Mouse (Mus musculus): ENCODE measurements around the gene Ap1g1. TPM values are rescaled to one million over a fixed set of nuclear protein-coding genes. Genes with fewer than 3 reads are reported as not detected.
"Not testable (repeated sequence)": the region's sequence is repeated elsewhere in the genome, so short reads cannot be mapped to it uniquely, and the experiment has no call there.

The Ap1g1 gene
- polyA plus RNA-seq, 1 experiment from 2014 or later = 51.4 TPM

GRCm38 (mm10) chr8:109755554-109755953 lies 22.8 kb upstream of the Ap1g1 start:
- H3K4me2 ChIP-seq; H3K27me3 ChIP-seq; ATAC-seq (ENCODE audit: low FRiP score); H3K9me3 ChIP-seq; H3K27ac ChIP-seq; H3K9ac ChIP-seq; H3K36me3 ChIP-seq; H3K4me1 ChIP-seq (replicated peaks); H3K4me3 ChIP-seq: not testable (repeated sequence)
- 83% methylated on average over 4 of the region's 4 CpGs for WGBS

DNA sequence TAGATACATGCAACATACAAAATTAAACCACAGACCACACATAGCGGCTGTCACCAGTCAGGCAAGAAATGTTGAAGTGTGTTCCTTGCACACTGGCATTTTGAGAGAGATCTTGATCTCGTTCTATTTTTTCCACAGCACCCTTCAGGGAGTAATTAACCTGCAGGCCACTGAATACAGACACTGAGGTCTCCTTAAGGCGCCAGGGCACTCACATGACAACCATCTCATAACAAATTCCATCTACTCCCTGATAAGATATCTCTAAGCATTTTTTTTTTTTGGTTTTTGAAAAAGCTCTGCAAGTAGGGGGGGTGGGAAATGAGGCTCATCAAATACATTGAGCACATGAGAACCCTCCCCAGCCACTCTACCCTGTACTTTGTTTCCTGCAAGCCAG lies 21.5 kb upstream of the Ap1g1 start:
- H3K4me1 ChIP-seq (replicated peaks) = no peaks in the 10 kb centered on the region
- WGBS = 80% methylated on average over 3 of the region's 3 CpGs
- H3K9ac ChIP-seq = no peak overlapping the region
- no peaks in the 10 kb centered on the region for H3K9me3 ChIP-seq
- H3K27ac ChIP-seq = no peak overlapping the region
- H3K27me3 ChIP-seq = no peaks in the 10 kb centered on the region
- H3K4me3 ChIP-seq = no peak overlapping the region
- no peak overlapping the region for H3K4me2 ChIP-seq
- ATAC-seq (ENCODE audit: low FRiP score) = no peak
- no peaks in the 10 kb centered on the region for H3K36me3 ChIP-seq

DNA sequence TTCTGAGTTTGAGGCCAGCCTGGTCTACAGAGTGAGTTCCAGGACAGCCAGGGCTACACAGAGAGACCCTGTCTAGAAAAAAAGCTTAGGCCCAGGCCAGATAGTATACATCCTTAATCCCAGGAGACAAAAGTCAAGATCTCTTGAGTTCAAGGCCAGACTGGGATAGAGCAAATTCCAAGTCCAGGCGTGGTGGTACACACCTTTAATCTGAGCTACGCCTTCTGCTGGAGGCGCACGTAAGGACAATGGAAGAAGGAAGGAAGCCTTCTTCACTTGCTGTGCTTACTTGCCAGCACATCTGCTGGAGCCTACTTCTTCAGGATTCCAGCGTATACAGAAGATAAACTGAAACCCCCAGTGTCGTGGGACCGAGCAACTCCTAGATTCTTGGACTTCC lies 18.9 kb upstream of the Ap1g1 start:
- Histone ChIP-seq H3K27me3 (no peaks in the 10 kb centered on the region), H3K36me3 (no peaks in the 10 kb centered on the region), H3K4me3 (no peak overlapping the region), H3K4me1 (replicated peaks) (no peaks in the 10 kb centered on the region), H3K9me3 (peaks cover 7% of the 10 kb centered on the region; the same call in 1 of the 2 replicates), H3K27ac (no peak overlapping the region), H3K9ac (no peak overlapping the region), H3K4me2 (no peak overlapping the region)
- WGBS = 90% methylated on average over 7 of the region's 7 CpGs
- no peak for ATAC-seq (ENCODE audit: low FRiP score)

GRCm38 (mm10) chr8:109760221-109760620 lies 18.1 kb upstream of the Ap1g1 start:
- Histone ChIP-seq H3K4me3 (no peak overlapping the region), H3K27me3 (no peaks in the 10 kb centered on the region), H3K9ac (no peak overlapping the region), H3K4me2 (no peak overlapping the region), H3K36me3 (no peaks in the 10 kb centered on the region), H3K4me1 (replicated peaks) (no peaks in the 10 kb centered on the region), H3K27ac (no peak overlapping the region), H3K9me3 (peaks cover 7% of the 10 kb centered on the region; the same call in 1 of the 2 replicates)
- 52% methylated on average over 1 of the region's 1 CpGs for WGBS
- no peak for ATAC-seq (ENCODE audit: low FRiP score)

DNA sequence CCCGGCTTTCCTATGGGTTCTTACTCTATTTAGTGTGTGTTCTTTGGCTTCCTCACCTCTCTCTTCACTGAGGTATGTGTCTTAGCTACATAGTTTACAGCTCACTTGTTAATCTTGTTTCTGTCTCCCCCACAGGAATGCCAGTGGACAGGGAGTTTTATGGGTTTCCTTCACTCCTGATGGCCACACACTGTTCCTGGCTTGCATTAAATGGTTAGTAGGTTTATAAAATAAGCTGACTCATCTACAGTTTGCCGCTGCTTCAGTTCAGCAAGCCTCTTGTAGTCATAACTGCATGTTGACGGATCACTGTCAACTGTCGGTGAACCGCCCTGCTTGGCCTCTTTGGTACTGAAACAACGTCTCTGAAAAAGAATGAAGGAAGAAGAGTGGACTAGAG lies 14.3 kb upstream of the Ap1g1 start:
- H3K4me1 ChIP-seq (replicated peaks) = no peaks in the 10 kb centered on the region
- ATAC-seq (ENCODE audit: low FRiP score) = no peak
- H3K9me3 ChIP-seq = peaks cover 7% of the 10 kb centered on the region; the same call in 1 of the 2 replicates
- no peaks in the 10 kb centered on the region for H3K36me3 ChIP-seq
- 91% methylated on average over 6 of the region's 6 CpGs for WGBS
- H3K27ac ChIP-seq = no peak overlapping the region
- no peaks in the 10 kb centered on the region for H3K27me3 ChIP-seq
- H3K9ac ChIP-seq = no peak overlapping the region
- H3K4me3 ChIP-seq = no peak overlapping the region
- H3K4me2 ChIP-seq = no peak overlapping the region

- Histone ChIP-seq H3K27me3 (no peaks in the 10 kb centered on the region), H3K4me3 (no peak overlapping the region), H3K9me3 (peaks cover 7% of the 10 kb centered on the region; the same call in 1 of the 2 replicates), H3K36me3 (no peaks in the 10 kb centered on the region), H3K27ac (no peak overlapping the region), H3K4me2 (no peak overlapping the region), H3K9ac (no peak overlapping the region), H3K4me1 (replicated peaks) (no peaks in the 10 kb centered on the region)
- ATAC-seq (ENCODE audit: low FRiP score) = no peak
- 78% methylated on average over 7 of the region's 7 CpGs for WGBS
Observed at GRCm38 (mm10) chr8:109766081-109766480, 12.3 kb upstream of the Ap1g1 start.

DNA sequence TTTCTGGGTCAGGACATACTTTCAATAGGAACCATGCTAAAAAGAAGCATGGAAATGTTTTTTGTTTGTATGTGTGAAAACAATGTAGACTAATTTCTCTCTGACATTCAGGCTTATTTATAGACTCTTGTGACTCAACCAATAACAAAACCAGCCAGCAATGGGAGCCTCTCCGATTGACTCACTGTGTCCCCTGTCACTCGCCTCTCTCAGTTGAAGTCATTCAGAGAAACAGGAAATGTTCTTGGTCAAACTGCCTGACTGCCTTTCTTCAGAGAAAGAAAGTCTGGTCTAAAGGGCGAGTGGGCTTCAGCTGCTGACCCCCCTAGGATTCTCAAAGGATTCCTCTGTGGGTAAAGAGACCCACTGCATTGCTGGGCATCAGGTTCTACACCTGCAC lies 5.2 kb upstream of the Ap1g1 start:
- Histone ChIP-seq H3K27me3 (peaks cover 34% of the 10 kb centered on the region), H3K4me1 (replicated peaks) (peaks cover 3% of the 10 kb centered on the region; the same call in 1 of the 2 replicates), H3K36me3 (no peaks in the 10 kb centered on the region), H3K27ac (no peak overlapping the region), H3K4me2 (no peak overlapping the region), H3K4me3 (no peak overlapping the region), H3K9ac (no peak overlapping the region), H3K9me3 (no peaks in the 10 kb centered on the region)
- no peak for ATAC-seq (ENCODE audit: low FRiP score)
- 49% methylated on average over 3 of the region's 3 CpGs for WGBS

- 24% methylated on average over 5 of the region's 5 CpGs for WGBS
- Histone ChIP-seq H3K27ac (peak overlapping the region; percentile 99), H3K27me3 (peaks cover 34% of the 10 kb centered on the region), H3K9ac (peak overlapping the region; percentile 95), H3K4me2 (peak overlapping the region; percentile 79), H3K36me3 (no peaks in the 10 kb centered on the region), H3K9me3 (no peaks in the 10 kb centered on the region), H3K4me1 (replicated peaks) (peaks cover 22% of the 10 kb centered on the region), H3K4me3 (peak overlapping the region; percentile 99)
- ATAC-seq (ENCODE audit: low FRiP score) = no peak
Observed at GRCm38 (mm10) chr8:109777851-109778250, 503 bp upstream of the Ap1g1 start.

DNA sequence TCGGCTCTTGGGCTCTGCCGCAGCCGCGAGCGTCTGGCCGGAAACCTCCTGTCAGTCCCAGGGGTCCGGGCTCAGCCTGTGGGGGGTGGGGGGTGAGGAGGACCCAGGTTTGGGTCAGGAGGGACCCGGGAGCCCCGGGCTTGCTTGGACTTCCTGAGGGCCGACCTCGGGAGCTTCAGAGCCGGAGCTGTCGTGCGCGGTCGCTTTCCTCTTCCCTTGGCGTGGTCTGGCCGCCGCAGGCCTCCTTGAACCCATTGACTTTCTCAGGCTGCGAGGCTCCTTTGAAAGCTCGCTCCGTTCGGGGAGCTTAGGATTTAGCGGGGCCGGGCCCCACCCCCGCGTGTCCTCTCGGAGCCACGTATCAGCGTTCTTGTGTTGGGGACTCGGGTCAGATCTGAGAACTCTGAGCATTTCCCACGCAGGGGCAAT lies 653 bp downstream of the Ap1g1 start:
- peak overlapping the region; percentile 99 for H3K4me3 ChIP-seq
- H3K9ac ChIP-seq = peak overlapping the region; percentile 95
- H3K27ac ChIP-seq = peak overlapping the region; percentile 99
- peaks cover 29% of the 10 kb centered on the region for H3K4me1 ChIP-seq (replicated peaks)
- no peak; the same call in 1 of the 2 replicates for ATAC-seq (ENCODE audit: low FRiP score)
- peaks cover 25% of the 10 kb centered on the region for H3K27me3 ChIP-seq
- no peaks in the 10 kb centered on the region for H3K36me3 ChIP-seq
- H3K4me2 ChIP-seq = peak overlapping the region; percentile 79
- H3K9me3 ChIP-seq = no peaks in the 10 kb centered on the region
- WGBS = under 1% methylated on average over 32 of the region's 32 CpGs

DNA sequence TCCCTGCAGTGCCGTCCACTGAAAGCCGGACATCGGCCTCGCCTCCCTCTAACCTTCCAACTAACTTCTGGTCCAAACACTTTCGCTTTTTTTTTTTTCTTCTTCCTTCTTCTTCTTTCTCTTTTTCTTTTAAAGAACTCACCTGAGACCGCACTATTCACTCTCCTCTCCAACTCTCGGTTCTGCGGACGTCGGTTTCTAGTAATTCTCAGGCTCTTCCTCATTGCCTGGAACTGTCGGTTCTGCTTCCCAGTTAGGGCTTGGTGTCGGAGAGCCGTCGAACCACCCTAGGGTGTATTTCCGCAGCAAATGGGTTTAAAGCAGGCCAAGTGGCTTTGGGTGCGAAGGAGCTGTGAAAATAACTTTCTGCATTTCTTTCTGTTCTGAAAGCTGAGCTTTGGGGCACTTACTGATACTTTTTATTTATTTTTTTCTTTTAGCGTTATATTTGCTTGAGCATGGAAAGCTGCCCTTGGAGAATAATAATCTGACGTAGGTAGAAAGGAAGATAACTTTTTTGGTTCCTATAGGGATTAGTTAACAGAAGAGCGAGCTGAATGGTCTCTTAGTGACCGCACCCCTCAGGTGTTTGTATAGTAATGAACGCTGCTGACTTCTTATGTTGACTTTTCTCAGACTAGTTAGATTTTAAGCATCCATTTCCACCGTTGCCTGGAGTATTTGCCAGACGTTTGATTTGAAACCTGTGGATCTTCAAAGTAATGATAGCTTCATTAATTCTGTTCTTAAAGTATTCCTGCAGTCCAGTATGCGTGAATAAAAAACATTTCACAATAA lies 1.3 kb downstream of the Ap1g1 start:
- no peak for ATAC-seq (ENCODE audit: low FRiP score)
- peak overlapping the region; percentile 99 for H3K4me3 ChIP-seq
- 25% methylated on average over 24 of the region's 24 CpGs for WGBS
- H3K4me2 ChIP-seq = peak overlapping the region; percentile 79
- H3K9me3 ChIP-seq = no peaks in the 10 kb centered on the region
- peaks cover 21% of the 10 kb centered on the region for H3K27me3 ChIP-seq
- H3K27ac ChIP-seq = peak overlapping the region; percentile 99
- peaks cover 29% of the 10 kb centered on the region for H3K4me1 ChIP-seq (replicated peaks)
- H3K9ac ChIP-seq = peak overlapping the region; percentile 95
- H3K36me3 ChIP-seq = no peaks in the 10 kb centered on the region

GRCm38 (mm10) chr8:109780548-109780947 lies 2.2 kb downstream of the Ap1g1 start:
- Histone ChIP-seq H3K36me3 (no peaks in the 10 kb centered on the region), H3K27ac (no peak overlapping the region), H3K4me2 (peak overlapping the region; percentile 79), H3K9ac (no peak overlapping the region), H3K27me3 (peaks cover 13% of the 10 kb centered on the region), H3K4me1 (replicated peaks) (peaks cover 29% of the 10 kb centered on the region), H3K9me3 (no peaks in the 10 kb centered on the region), H3K4me3 (peak overlapping the region; percentile 99; the same call in 1 of the 2 replicates)
- ATAC-seq (ENCODE audit: low FRiP score) = no peak
- WGBS = 69% methylated on average over 4 of the region's 4 CpGs

GRCm38 (mm10) chr8:109790938-109791337 lies 12.6 kb downstream of the Ap1g1 start:
- H3K9ac ChIP-seq = no peak overlapping the region
- WGBS = 91% methylated on average over 2 of the region's 2 CpGs

DNA sequence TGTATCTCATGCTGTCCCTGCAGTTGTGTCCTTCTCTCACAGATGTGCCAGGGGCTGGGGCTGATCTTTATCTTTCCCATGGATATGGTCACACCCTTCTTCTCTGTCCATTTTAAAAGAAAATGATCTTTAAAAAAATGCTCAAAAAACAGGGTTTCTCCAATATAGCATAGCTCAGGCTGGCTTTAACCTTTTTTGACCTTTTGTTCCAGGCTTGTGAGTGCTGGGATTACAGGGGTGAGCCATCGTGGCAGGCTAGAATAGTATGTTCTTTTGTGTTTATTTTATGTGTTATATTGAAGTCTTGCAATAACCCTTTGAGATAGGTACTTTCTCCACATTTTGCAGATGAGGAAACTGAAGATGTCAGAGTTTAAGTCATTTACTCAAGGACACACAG lies 16.8 kb downstream of the Ap1g1 start:
- Histone ChIP-seq H3K4me3 (no peak overlapping the region), H3K36me3 (no peaks in the 10 kb centered on the region), H3K4me1 (replicated peaks) (0 out of 2 replicates have a peak, but pooled peaks cover 5% of the 10 kb centered on the region), H3K9ac (no peak overlapping the region), H3K27me3 (no peaks in the 10 kb centered on the region), H3K9me3 (no peaks in the 10 kb centered on the region), H3K4me2 (no peak overlapping the region), H3K27ac (no peak overlapping the region)
- ATAC-seq (ENCODE audit: low FRiP score) = no peak
- 78% methylated on average over 1 of the region's 1 CpGs for WGBS

More at GRCm38 (mm10) chr8:109790938-109791337, 12.6 kb downstream of the Ap1g1 start:
- no peak overlapping the region for H3K27ac ChIP-seq
- no peaks in the 10 kb centered on the region for H3K36me3 ChIP-seq
- ATAC-seq (ENCODE audit: low FRiP score) = no peak
- no peaks in the 10 kb centered on the region for H3K9me3 ChIP-seq
- H3K4me3 ChIP-seq = no peak overlapping the region
- no peaks in the 10 kb centered on the region for H3K4me1 ChIP-seq (replicated peaks)
- no peaks in the 10 kb centered on the region for H3K27me3 ChIP-seq
- H3K4me2 ChIP-seq = no peak overlapping the region
